Mouse (Mus musculus) CH12.LX (cell line): ENCODE data around the gene Rfc5.

Experiments
- ELF1 ChIP-seq: IDR thresholded peaks from 2 replicates; pipeline ENCODE4 v1.6.1; 2014; ENCODE audit warnings: low read depth, mild to moderate bottlenecking, inconsistent platforms, low read length, improper control_type of control experiment
- EP300 ChIP-seq: IDR thresholded peaks from 2 replicates; pipeline ENCODE4 v1.6.1; 2011; ENCODE audit warnings: low read length, improper control_type of control experiment
- KAT2A ChIP-seq: IDR thresholded peaks from 2 replicates; pipeline ENCODE4 v1.6.1; 2012; ENCODE audit warnings: low read length, improper control_type of control experiment, inconsistent platforms; ENCODE audit not compliant: insufficient replicate concordance
- POLR2A ChIP-seq: IDR thresholded peaks from 2 replicates; pipeline ENCODE4 v1.6.1; 2011; ENCODE audit warnings: low read depth, mild to moderate bottlenecking, improper control_type of control experiment, low read length
- ZC3H11A ChIP-seq: IDR thresholded peaks from 2 replicates; pipeline ENCODE4 v1.6.1; 2012; ENCODE audit warnings: low read depth, mild to moderate bottlenecking, inconsistent platforms, low read length, improper control_type of control experiment

- TF ChIP-seq KAT2A, result no peak
- TF ChIP-seq EP300, result no peak
- no peak for TF ChIP-seq ELF1
- no peak for TF ChIP-seq ZC3H11A
- TF ChIP-seq POLR2A, result no peak
Measured at GRCm38 (mm10) chr5:117340081-117340480, 48.8 kb downstream of the Rfc5 start.
